Mouse (Mus musculus) frontal cortex, postnatal 10 days (tissue): ENCODE measurements at regions not wholly inside any gene's neighbourhood (a gene's known extent, or its start where the extent isn't known, plus 50 kb on each side); places are given as distances from the start of the nearest gene placed in this dataset.

Experiments used
- DNase-seq, 2 experiments: peaks; one replicate each; pipeline ENCODE4 v3.0.0; 2022; ENCODE audit warnings: low spot score in 2 of 2, mixed read lengths in 1 of 2

DNA sequence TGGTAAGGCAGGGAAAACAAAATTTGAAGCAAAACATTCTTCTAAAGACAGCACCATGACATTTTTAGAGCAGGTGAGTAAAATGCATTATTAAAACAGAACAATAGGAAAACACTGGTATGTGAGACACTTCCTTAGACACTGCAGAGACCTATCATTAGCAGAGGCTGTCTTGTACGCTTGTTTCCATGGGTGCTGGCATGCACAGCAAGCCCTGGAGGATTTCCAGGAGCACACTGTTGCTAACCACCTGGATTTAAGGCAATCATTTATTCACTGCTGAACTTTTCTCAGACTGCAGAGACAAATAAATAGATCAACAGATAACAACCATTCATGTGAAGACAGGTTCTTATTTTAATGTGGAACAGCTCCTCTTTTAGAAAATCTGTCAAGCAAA, 127.7 kb downstream of the Pros1 start:
- no peak for DNase-seq

DNA sequence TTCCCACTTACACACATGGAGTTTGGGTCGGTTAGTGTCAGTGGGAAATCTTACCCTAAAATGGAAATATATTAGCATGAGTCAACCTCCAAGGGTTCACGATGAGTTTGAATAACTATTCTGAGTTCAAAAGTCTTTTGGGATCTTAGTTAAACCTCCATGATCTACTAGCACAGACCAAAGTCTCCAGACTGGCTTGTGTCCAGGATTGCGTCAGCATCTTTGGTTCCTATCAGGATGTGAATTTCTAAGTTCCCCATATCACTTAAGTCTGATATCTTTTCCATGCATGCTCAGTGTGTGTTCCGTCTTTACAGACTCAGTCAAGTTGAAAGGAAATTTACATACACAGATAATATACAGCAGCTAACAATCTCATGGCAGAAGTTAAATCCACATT, 128.5 kb downstream of the Pros1 start:
- DNase-seq, result no peak

GRCm38 (mm10) chr16:62995555-62995954, 141.4 kb downstream of the Pros1 start:
- no peak for DNase-seq

- no peak for DNase-seq
Measured at GRCm38 (mm10) chr16:63011151-63011734, 157.1 kb downstream of the Pros1 start.

GRCm38 (mm10) chr16:63014453-63014852, 160.3 kb downstream of the Pros1 start:
- no peak for DNase-seq

DNA sequence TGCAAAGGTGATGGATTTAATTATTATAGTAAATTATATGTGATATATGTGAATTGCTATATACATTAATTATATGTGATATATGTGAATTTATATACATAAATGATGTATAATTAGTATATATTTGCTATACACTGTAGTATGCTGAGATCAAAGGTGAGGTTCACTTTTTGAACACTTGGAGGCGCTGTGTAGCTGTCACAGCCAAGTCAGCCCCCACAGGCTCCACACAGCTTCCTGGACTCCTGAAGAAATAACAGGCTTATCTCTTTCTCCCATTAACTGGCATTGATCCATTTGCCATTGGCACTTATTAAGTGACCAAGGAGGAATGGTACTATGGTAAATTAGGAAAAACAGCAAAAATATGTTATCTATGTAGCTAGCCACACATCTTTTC, 162.0 kb downstream of the Pros1 start:
- DNase-seq, result no peak

DNA sequence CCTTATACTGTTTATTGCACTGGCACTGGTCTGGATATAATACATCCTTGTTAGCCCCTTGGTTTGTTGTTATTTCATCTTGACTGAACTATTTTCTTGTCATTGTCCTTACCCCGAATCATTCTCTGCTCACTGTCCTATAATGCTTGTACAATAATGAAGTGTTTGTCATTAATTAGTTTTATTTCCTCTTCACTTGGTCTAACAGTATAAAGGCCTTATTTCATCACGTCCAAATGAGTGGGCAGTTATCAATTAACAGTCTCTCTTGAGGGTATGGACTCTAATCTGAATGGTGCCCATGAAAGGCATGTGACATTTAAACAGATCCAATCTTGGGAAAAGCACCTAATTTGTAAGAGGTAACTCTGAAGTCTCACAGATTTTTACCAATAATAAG, 162.6 kb downstream of the Pros1 start:
- no peak for DNase-seq

DNA sequence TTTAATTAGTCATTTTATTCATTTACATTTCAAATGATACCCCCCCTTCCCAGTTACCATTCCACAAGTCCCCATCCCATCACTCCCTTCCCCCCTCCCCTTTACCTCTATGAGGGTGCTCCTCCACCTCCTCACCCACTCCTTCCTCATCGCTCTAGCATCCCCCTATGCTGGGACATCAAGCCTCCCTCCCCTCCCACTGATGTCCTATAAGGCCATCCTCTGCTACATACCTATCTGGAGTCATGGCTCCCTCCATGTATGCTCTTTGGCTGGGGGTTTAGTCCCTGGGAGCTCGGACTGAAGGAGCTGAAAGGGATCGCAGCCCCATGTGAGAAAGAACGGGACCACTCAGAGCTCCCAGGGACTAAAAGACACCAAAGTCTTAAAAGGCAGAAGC, 176.3 kb downstream of the Pros1 start:
- DNase-seq, result no peak

DNA sequence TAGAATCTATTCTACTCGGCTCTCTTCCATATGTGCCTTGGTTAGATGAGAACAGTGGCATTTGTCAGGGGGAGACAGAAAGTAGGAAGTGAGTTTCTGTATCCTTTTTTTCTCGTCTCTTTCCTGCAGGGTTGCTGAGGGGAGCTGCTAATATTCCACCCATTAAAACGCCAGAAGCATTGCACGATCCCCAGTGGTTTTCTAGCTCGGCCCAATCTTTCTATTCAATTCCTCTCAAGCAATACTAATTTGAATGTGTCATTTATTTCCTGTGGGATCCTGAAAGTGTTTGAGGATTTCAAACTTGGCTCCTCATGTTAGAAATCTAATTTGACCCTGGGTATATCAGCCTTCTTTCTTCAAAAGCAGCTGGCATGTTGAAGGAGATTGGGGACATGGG, 176.9 kb downstream of the Pros1 start:
- no peak for DNase-seq

- DNase-seq, result no peak
Measured at GRCm38 (mm10) chr16:63031802-63032201, 177.7 kb downstream of the Pros1 start.

- no peak for DNase-seq
Measured at GRCm38 (mm10) chr16:63049100-63049499, 195.0 kb downstream of the Pros1 start.

DNA sequence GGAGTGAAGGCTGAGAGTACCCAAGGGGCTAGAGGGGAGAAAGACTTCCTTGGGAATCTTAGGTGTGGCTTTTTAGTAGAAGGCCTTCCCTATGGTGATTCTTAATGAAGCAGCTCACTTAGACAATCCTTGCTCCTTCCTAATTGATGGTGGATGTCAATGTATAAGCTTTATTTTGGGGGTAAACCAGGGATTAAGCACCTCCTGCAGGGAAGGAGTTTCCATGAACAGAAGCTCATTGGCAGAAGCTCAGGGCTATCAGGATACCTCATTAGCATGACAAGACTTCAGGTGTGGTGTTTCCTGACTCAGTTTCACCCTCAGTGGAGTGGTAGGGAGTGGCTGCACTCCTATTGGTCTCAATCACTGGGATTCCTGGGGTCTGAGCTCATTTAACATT, 208.8 kb downstream of the Pros1 start:
- DNase-seq, result no peak

GRCm38 (mm10) chr16:63069987-63070386, 215.9 kb downstream of the Pros1 start:
- DNase-seq, result no peak

- DNase-seq, result no peak
Measured at GRCm38 (mm10) chr16:63075814-63076213, 221.7 kb downstream of the Pros1 start.

DNA sequence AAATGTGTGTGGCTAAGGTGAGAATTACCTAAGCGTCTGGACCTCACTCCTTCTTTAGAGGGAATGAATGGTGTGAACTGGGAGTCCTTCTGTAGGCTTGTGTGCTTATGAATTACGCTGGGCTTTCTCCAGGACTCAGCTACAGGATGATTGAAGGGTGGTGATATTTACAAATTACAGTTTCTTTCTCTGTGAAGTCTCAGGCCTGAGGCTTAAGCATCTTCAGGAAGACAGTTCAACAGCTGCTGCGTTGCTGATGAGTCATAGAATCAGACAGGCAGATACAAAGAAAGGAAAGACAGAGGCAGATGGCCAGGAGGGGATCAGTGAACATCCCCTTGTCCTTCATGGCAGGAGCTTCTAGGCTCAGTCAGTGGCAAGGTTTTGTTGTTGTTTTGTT, 227.3 kb downstream of the Pros1 start:
- DNase-seq, result no peak

DNA sequence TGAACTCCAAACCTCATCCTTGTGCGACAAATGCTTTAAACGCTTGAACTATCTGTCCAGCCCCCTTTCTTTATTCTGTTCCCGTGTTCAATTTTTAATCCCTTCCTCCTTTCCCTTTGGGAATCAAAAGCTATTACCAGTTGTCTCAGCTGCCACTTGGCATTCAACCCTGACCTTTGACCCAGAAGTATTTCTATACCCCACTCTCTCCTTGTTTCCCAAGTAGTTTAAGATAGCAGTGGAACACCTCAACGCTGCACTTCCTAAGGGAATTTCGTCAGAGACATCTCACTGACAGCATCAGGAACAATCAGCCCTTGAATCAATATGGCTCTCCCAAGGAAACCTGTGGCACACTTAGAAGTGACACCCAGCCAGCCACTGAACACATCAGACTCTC, 229.1 kb downstream of the Pros1 start:
- DNase-seq, result no peak

GRCm38 (mm10) chr16:63084021-63084756, 230.1 kb downstream of the Pros1 start:
- no peak for DNase-seq

- DNase-seq, result no peak
Measured at GRCm38 (mm10) chr16:63086086-63086796, 232.1 kb downstream of the Pros1 start.

DNA sequence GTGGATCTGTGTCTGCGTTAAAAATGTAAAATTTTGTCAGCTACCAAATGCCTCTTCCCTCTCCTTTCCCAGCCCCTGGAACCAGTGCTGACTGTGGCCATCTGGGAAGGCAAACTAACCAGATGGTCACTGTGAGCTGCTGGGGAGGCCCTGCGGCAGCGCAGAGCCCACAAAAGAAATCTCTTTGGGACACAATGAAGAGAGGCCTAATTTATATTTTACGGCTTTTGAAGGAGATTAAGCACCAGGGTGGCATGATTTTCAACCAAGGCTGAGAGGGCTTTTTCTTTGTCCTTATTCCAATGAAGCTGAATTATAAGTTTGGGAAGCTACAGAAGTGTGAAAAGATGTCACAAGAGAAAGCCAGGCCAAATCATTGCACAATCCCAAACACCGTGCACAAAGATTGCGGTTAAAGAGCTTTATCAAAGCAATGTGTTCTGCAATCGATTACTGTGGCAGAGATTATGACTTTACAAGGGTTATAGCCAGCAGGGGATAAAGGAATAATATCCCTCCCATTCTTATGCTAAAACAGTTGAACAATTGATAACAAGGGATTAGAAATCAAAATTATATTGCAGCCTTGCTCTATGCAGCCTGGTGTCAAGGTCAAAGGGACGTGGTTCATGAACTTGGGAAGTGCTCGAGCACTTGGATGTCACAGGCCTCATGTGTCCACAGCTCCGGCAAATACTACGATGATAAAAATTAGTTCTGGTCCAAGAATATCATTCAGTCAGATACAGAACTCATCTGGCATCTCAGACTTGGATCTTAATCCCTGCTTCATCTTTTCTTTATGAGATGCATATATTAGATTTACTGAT, 237.6 kb downstream of the Pros1 start:
- DNase-seq, result peak in 1 of 2 experiments; percentile 14

DNA sequence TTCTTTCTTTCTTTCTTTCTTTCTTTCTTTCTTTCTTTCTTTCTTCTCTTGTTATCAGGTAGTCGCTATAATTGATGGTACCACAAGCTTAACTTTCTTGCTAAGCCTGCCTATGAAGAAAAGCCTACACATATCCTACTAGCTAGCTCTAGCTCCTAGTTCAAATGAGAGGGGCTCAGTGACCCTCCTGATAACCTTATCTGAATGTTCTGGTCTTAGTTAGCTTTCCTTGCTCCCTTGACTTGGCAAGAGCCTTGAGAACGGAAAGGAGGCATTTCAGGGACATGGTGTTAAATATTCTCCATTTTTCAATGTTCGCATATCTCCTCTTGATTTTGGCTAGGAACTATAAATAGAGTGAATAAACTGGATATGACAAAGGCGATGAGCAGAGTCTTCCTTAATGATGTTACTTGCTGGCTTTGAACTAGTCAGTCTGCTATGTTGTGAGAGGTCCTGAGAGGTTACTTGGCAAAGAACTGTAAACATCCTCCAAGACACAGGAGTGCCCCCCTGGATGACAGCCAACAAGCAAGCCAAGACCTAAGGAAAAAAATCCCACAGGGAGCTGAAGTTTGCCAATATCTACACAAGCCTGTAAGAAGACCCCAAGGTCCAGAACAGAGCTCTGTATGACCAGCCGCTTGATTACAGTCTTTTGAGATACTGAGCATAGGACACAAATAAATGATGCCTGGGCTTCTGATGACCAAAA, 240.2 kb downstream of the Pros1 start:
- no peak for DNase-seq

DNA sequence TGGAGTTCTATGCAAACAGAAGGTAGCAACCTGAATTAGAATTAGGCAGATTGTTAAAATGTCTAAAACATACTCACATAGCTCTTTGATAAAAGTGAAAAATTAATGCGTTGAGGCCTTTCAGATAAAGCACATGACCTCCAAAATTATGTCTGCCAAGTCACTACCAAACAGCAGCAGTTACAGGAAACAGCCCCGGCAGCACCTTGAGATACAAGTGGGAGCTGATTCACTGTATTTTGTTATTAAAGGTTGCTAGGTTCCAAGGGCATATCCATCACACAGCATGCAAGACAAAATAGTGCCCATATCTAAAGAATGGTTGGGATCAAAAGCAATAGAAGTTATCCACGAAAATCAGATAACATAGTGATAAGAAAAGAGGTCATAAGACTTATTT, 248.3 kb downstream of the Pros1 start:
- no peak for DNase-seq

- DNase-seq, result no peak
Measured at GRCm38 (mm10) chr16:63102930-63103329, 248.8 kb downstream of the Pros1 start.
